10 mouse cellular contexts compared by ENCODE assay signal in the genomic region with DNA sequence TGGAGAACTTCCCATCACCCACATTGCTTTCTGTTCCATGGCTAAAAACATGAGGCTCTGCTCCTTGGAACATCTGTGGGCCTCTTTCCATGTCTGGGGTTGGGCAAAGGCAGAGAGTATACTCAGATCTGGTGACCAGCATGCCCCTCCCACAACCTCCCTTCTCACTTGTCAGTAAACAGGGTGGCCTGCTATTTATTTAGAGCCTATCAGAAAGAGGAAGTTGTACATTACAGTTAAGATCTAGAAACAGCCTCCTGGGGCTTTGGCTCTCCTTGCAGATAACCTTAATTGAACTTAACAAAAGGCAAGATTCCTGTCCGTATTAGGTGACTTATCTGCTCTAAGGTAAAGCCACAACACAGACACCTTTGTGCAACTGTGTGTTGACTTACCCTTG. TPM values are rescaled to one million over a fixed set of nuclear protein-coding genes. Genes with fewer than 3 reads are reported as not detected.
DNase-seq lines count a peak whose midpoint lies in the region; ATAC-seq and TF ChIP-seq lines count a peak whose summit lies in the region.
"Had no signal": no experiment of that assay in that cellular context is flagged by ENCODE, and none has a peak within 500 bp of the region (broad histone marks: within the 10 kb centered on the region; RNA-seq: fewer than 3 reads in every experiment).

No protein-coding gene starts in this region.

- H3K27ac ChIP-seq in liver, embryonic 11.5 days (ENCODE audit: low read depth, low read length), result no peak overlapping the region
- H3K27ac ChIP-seq in bone marrow macrophage, adult 2 months (ENCODE audit: insufficient read depth, low read depth, low read length), result peak overlapping the region; percentile 92
- H3K27ac ChIP-seq in stomach, embryonic 16.5 days (ENCODE audit: low read length), result no peak overlapping the region

- no peak for ATAC-seq in liver, embryonic 11.5 days (replicated peaks; ENCODE audit: low FRiP score)
- peak; percentile 59 for ATAC-seq in stomach, embryonic 16.5 days (ENCODE audit: insufficient read depth, low FRiP score)

- no peak for TF ChIP-seq POLR2A in bone marrow macrophage, adult 2 months (IDR thresholded peaks at IDR 0.05; ENCODE audit: borderline replicate concordance, low read depth, low read length)

- TF ChIP-seq CTCF in bone marrow macrophage, adult 2 months (IDR thresholded peaks at IDR 0.05; ENCODE audit: low read depth, low read length), result no peak

- no peaks in the 10 kb centered on the region for H3K27me3 ChIP-seq in liver, embryonic 11.5 days (replicated peaks; ENCODE audit: control insufficient read depth, insufficient read depth, low read length)
- H3K27me3 ChIP-seq in stomach, embryonic 16.5 days (ENCODE audit: control insufficient read depth, insufficient read depth, low read length), result no peaks in the 10 kb centered on the region

- no peak overlapping the region for H3K9ac ChIP-seq in liver, embryonic 11.5 days (ENCODE audit: low read depth, low read length)
- H3K9ac ChIP-seq in stomach, embryonic 16.5 days (ENCODE audit: low read length), result no peak overlapping the region

- H3K9me3 ChIP-seq in liver, embryonic 11.5 days (ENCODE audit: control insufficient read depth, low read length), result no peaks in the 10 kb centered on the region
- H3K9me3 ChIP-seq in stomach, embryonic 16.5 days (replicated peaks; ENCODE audit: control insufficient read depth, low read length), result no peaks in the 10 kb centered on the region

- no peak overlapping the region for H3K4me2 ChIP-seq in liver, embryonic 11.5 days
- H3K4me2 ChIP-seq in stomach, embryonic 16.5 days (ENCODE audit: low read depth, low read length), result no peak overlapping the region

- no peaks in the 10 kb centered on the region for H3K4me1 ChIP-seq in liver, embryonic 11.5 days (replicated peaks; ENCODE audit: control insufficient read depth, insufficient read depth, low read length)
- H3K4me1 ChIP-seq in bone marrow macrophage, adult 2 months (ENCODE audit: control insufficient read depth, insufficient read depth, low read length), result peaks cover 74% of the 10 kb centered on the region
- H3K4me1 ChIP-seq in stomach, embryonic 16.5 days (ENCODE audit: control insufficient read depth, insufficient read depth, low read length), result peaks cover 9% of the 10 kb centered on the region; the same call in 1 of the 2 replicates

- WGBS in liver, embryonic 11.5 days, result 24% methylated on average over 1 of the region's 1 CpGs
- 36% methylated on average over 1 of the region's 1 CpGs for WGBS in stomach, embryonic 16.5 days

- no peaks in the 10 kb centered on the region for H3K36me3 ChIP-seq in liver, embryonic 11.5 days (ENCODE audit: control insufficient read depth, insufficient read depth, low read length)
- no peaks in the 10 kb centered on the region for H3K36me3 ChIP-seq in stomach, embryonic 16.5 days (ENCODE audit: control insufficient read depth, insufficient read depth, low read length)

- H3K4me3 ChIP-seq in liver, embryonic 11.5 days (ENCODE audit: low read depth, low read length), result no peak overlapping the region
- H3K4me3 ChIP-seq in bone marrow macrophage, adult 2 months (ENCODE audit: insufficient read depth, low read length), result no peak overlapping the region
- no peak overlapping the region for H3K4me3 ChIP-seq in stomach, embryonic 16.5 days (replicated peaks; ENCODE audit: low read length)

- peak; percentile 13 for DNase-seq in liver
- no peak for DNase-seq in liver, embryonic 11.5 days (ENCODE audit: low spot score)
- DNase-seq in lung, postnatal 14 days, result peak; percentile 20
- no peak for DNase-seq in thymus, postnatal 4 days
- no peak for DNase-seq in right cerebral cortex, postnatal 36 days (ENCODE audit: low spot score in 2 of 2)
- DNase-seq: cerebellum, adult 11 months; gastrocnemius, postnatal 36 days; right cerebral cortex, postnatal 4 days had no signal

RNA-seq across cellular contexts. Expression of a gene that starts 19.3 kb away (rescaled TPM):
- 0.04 and 0.15 TPM in 2 replicates for polyA plus RNA-seq in liver, embryonic 11.5 days (2014; fragmentation: Nextera tagmentation; extraction: Ambion mirVana)
- 4.1 and 4.2 TPM in 2 replicates for polyA plus RNA-seq in bone marrow macrophage, adult 2 months (2012; ENCODE audit: insufficient read depth, insufficient read length, missing spikeins)
- polyA plus RNA-seq in stomach, embryonic 16.5 days (2015; fragmentation: Nextera tagmentation; extraction: Ambion mirVana), result 0.28 and 0.44 TPM in 2 replicates

RNA-seq across cellular contexts. Expression of a gene that starts 30.4 kb away (rescaled TPM):
- polyA plus RNA-seq in liver, embryonic 11.5 days (2014; fragmentation: Nextera tagmentation; extraction: Ambion mirVana), result 9.8 and 11.3 TPM in 2 replicates
- polyA plus RNA-seq in bone marrow macrophage, adult 2 months (2012; ENCODE audit: insufficient read depth, insufficient read length, missing spikeins), result 28.1 and 33.9 TPM in 2 replicates
- 15.5 and 15.6 TPM in 2 replicates for polyA plus RNA-seq in stomach, embryonic 16.5 days (2015; fragmentation: Nextera tagmentation; extraction: Ambion mirVana)

RNA-seq across cellular contexts. Expression of a gene that starts 30.5 kb away (rescaled TPM):
- polyA plus RNA-seq in liver, embryonic 11.5 days (2014; fragmentation: Nextera tagmentation; extraction: Ambion mirVana), result 2.3 and 2.6 TPM in 2 replicates
- polyA plus RNA-seq in bone marrow macrophage, adult 2 months (2012; ENCODE audit: insufficient read depth, insufficient read length, missing spikeins), result 82.4 and 85.5 TPM in 2 replicates
- 1.4 and 1.9 TPM in 2 replicates for polyA plus RNA-seq in stomach, embryonic 16.5 days (2015; fragmentation: Nextera tagmentation; extraction: Ambion mirVana)

Comparison
In these comparisons a context has a peak if more than half of its experiments do, and no peak if none do; other contexts are left out.
1. DNase-seq: peak in liver (single experiment) and lung, postnatal 14 days (single experiment); none in liver, embryonic 11.5 days (single experiment), thymus, postnatal 4 days (single experiment) and right cerebral cortex, postnatal 36 days (0 of 2).
2. RNA of a gene that starts 30.5 kb away (polyA plus RNA-seq): 82.4 to 85.5 TPM in bone marrow macrophage, adult 2 months; 2.3 to 2.6 TPM in liver, embryonic 11.5 days and 1.4 to 1.9 TPM in stomach, embryonic 16.5 days; every median in the first group is over 10 times any median in the second.